Mouse (Mus musculus): Measurements from ENCODE around the gene Vgll3.

DNA sequence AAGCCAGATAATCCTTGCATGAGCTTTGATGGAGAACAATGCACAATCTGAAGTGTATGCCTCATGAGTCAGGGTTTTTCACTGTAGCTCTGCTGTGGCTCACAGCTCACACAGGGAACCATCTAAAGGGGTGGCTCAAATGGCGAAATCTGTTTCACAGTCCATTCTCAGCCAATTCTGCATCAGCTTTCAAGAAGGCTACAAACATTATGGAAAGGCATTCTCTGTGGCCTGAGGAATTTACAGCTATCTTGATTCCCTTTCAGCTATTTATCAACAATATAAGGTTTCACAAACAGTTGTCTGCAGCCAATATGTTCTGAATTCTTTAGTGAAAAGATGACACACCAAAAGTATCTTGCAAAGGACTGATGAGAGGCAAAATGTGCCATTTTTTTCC, 35.1 kb downstream of the Vgll3 start:
- TF ChIP-seq POLR2A (IDR thresholded peaks at IDR 0.05; ENCODE audit: insufficient read depth, low read depth, low read length) (no peak), CTCF (IDR thresholded peaks at IDR 0.05; ENCODE audit: insufficient read depth, low read depth, low read length) (no peak)

Measured in olfactory bulb, adult 2 months (tissue).